Mouse (Mus musculus) MEL (cell line): Measurements from ENCODE around the gene Rgs6. TPM values are rescaled to one million over a fixed set of nuclear protein-coding genes. Genes with fewer than 3 reads are reported as not detected.

Experiments used
- DNase-seq: peaks from one replicate; pipeline ENCODE4 v3.0.0; 2011; ENCODE audit warnings: low read depth, low spot score
- H3K27ac ChIP-seq: 2 replicates; pipeline ENCODE4 v1.5.1; 2012; ENCODE audit warnings: low read depth, mild to moderate bottlenecking, control low read depth, low read length, moderate library complexity; ENCODE audit not compliant: control insufficient read depth
- H3K27me3 ChIP-seq, 2 experiments: fragments of 150-350 bp in 1 of 2; sonication (generic) in 1 of 2; 2 replicates each; pipeline ENCODE4 v1.6.1; 2012; ENCODE audit warnings: low read length in 2 of 2, mild to moderate bottlenecking in 2 of 2, improper control_type of control experiment in 1 of 2, moderate library complexity in 1 of 2; ENCODE audit not compliant: insufficient read depth in 2 of 2, control insufficient read depth in 1 of 2
- H3K36me3 ChIP-seq, 2 experiments: 2 replicates each; pipeline ENCODE4 v1.6.1; 2012 to 2014; ENCODE audit warnings: low read length in 2 of 2, improper control_type of control experiment in 1 of 2, inconsistent platforms in 1 of 2, mild to moderate bottlenecking in 1 of 2; ENCODE audit not compliant: insufficient read depth in 2 of 2, control insufficient read depth in 1 of 2
- H3K4me1 ChIP-seq, 2 experiments: fragments of 150-350 bp in 1 of 2; sonication (generic) in 1 of 2; 2 replicates each; pipeline ENCODE4 v1.6.1; 2012; ENCODE audit warnings: low read length in 2 of 2, improper control_type of control experiment in 1 of 2, mild to moderate bottlenecking in 1 of 2; ENCODE audit not compliant: insufficient read depth in 2 of 2, control insufficient read depth in 1 of 2
- H3K4me3 ChIP-seq, 2 experiments: fragments of 150-350 bp in 1 of 2; sonication (generic) in 1 of 2; 2 replicates each; pipeline ENCODE4 v1.5.1; 2012; ENCODE audit warnings: low read depth in 2 of 2, low read length in 2 of 2, mild to moderate bottlenecking in 2 of 2, moderate library complexity in 2 of 2, control low read depth in 1 of 2, improper control_type of control experiment in 1 of 2; ENCODE audit not compliant: control insufficient read depth in 1 of 2, insufficient read depth in 1 of 2
- H3K79me2 ChIP-seq: 2 replicates; pipeline ENCODE4 v1.6.1; 2012; ENCODE audit warnings: mild to moderate bottlenecking, low read length, moderate library complexity; ENCODE audit not compliant: control insufficient read depth, poor library complexity, insufficient read depth
- H3K9ac ChIP-seq: 2 replicates; pipeline ENCODE4 v1.6.1; 2012; ENCODE audit warnings: low read depth, mild to moderate bottlenecking, control low read depth, low read length, moderate library complexity; ENCODE audit not compliant: control insufficient read depth, poor library complexity, severe bottlenecking
- H3K9me3 ChIP-seq: fragments of 150-350 bp; sonication (generic); replicated peaks from 2 replicates; pipeline ENCODE4 v1.6.1; 2012; ENCODE audit warnings: mild to moderate bottlenecking, low read length, improper control_type of control experiment, moderate library complexity; ENCODE audit not compliant: insufficient read depth
- CHD1 ChIP-seq: IDR thresholded peaks from 2 replicates; pipeline ENCODE4 v1.6.1; 2012; ENCODE audit warnings: low read depth, mild to moderate bottlenecking, inconsistent platforms, low read length, improper control_type of control experiment
- CTCF ChIP-seq, 3 experiments: IDR thresholded peaks in 2 of 3; conservative IDR thresholded peaks in 1 of 3; 2 replicates each; pipeline ENCODE4 v1.5.1; 2011 to 2012; ENCODE audit warnings: low read length in 3 of 3, low read depth in 2 of 3, mild to moderate bottlenecking in 2 of 3, improper control_type of control experiment in 1 of 3, inconsistent platforms in 1 of 3, mixed read lengths in 1 of 3, moderate library complexity in 1 of 3; ENCODE audit not compliant: control insufficient read depth in 1 of 3, insufficient read depth in 1 of 3, poor library complexity in 1 of 3, severe bottlenecking in 1 of 3
- E2F4 ChIP-seq: IDR thresholded peaks from 2 replicates; pipeline ENCODE4 v1.6.1; 2011; ENCODE audit warnings: low read depth, low read length, improper control_type of control experiment, borderline replicate concordance
- ELF1 ChIP-seq: IDR thresholded peaks from 2 replicates; pipeline ENCODE4 v1.6.1; 2014; ENCODE audit warnings: low read depth, mild to moderate bottlenecking, inconsistent platforms, low read length, improper control_type of control experiment, moderate library complexity
- GABPA ChIP-seq: IDR thresholded peaks from 2 replicates; pipeline ENCODE4 v1.6.1; 2012; ENCODE audit warnings: low read depth, mild to moderate bottlenecking, inconsistent platforms, low read length, improper control_type of control experiment, moderate library complexity
- JUND ChIP-seq: IDR thresholded peaks from 2 replicates; pipeline ENCODE4 v1.6.1; 2011; ENCODE audit warnings: low read depth, mild to moderate bottlenecking, improper control_type of control experiment, low read length
- MAX ChIP-seq: IDR thresholded peaks from 2 replicates; pipeline ENCODE4 v1.6.1; 2011; ENCODE audit warnings: low read length, improper control_type of control experiment
- MAZ ChIP-seq: IDR thresholded peaks from 2 replicates; pipeline ENCODE4 v1.6.1; 2012; ENCODE audit warnings: low read depth, mild to moderate bottlenecking, inconsistent platforms, low read length, improper control_type of control experiment
- MXI1 ChIP-seq: IDR thresholded peaks from 2 replicates; pipeline ENCODE4 v1.6.1; 2011; ENCODE audit warnings: mild to moderate bottlenecking, low read depth, low read length, improper control_type of control experiment
- NRF1 ChIP-seq: IDR thresholded peaks from 2 replicates; pipeline ENCODE4 v1.6.1; 2014; ENCODE audit warnings: low read depth, mild to moderate bottlenecking, inconsistent platforms, low read length, improper control_type of control experiment, moderate library complexity; ENCODE audit not compliant: poor library complexity, insufficient read depth, severe bottlenecking
- POLR2A ChIP-seq, 2 experiments: IDR thresholded peaks; 2 replicates each; pipeline ENCODE4 v1.6.1; 2011 to 2012; ENCODE audit warnings: low read length in 2 of 2, mild to moderate bottlenecking in 2 of 2, control low read depth in 1 of 2, improper control_type of control experiment in 1 of 2, low read depth in 1 of 2, moderate library complexity in 1 of 2; ENCODE audit not compliant: control insufficient read depth in 1 of 2, insufficient read depth in 1 of 2, poor library complexity in 1 of 2
- POLR2AphosphoS2 ChIP-seq: IDR thresholded peaks from 2 replicates; pipeline ENCODE4 v1.6.1; 2011; ENCODE audit warnings: low read length, improper control_type of control experiment
- POLR2AphosphoS5 ChIP-seq: IDR thresholded peaks from 2 replicates; pipeline ENCODE4 v1.6.1; 2012; ENCODE audit warnings: low read depth, borderline replicate concordance, mild to moderate bottlenecking, inconsistent platforms, low read length, moderate library complexity, mixed read lengths
- RAD21 ChIP-seq: IDR thresholded peaks from 2 replicates; pipeline ENCODE4 v1.6.1; 2011; ENCODE audit warnings: mild to moderate bottlenecking, low read depth, low read length, improper control_type of control experiment
- SMC3 ChIP-seq: IDR thresholded peaks from 2 replicates; pipeline ENCODE4 v1.6.1; 2011; ENCODE audit warnings: low read depth, low read length, improper control_type of control experiment
- TCF12 ChIP-seq: IDR thresholded peaks from 2 replicates; pipeline ENCODE4 v1.6.1; 2014; ENCODE audit warnings: low read depth, mild to moderate bottlenecking, inconsistent platforms, low read length, improper control_type of control experiment, moderate library complexity
- ZKSCAN1 ChIP-seq: IDR thresholded peaks from 2 replicates; pipeline ENCODE4 v1.6.1; 2012; ENCODE audit warnings: low read depth, mild to moderate bottlenecking, inconsistent platforms, low read length, improper control_type of control experiment, moderate library complexity
- ZMIZ1 ChIP-seq: IDR thresholded peaks from 2 replicates; pipeline ENCODE4 v1.6.1; 2012; ENCODE audit warnings: low read depth, mild to moderate bottlenecking, inconsistent platforms, low read length, improper control_type of control experiment, moderate library complexity
- ZNF384 ChIP-seq: IDR thresholded peaks from 2 replicates; pipeline ENCODE4 v1.6.1; 2012; ENCODE audit warnings: low read depth, mild to moderate bottlenecking, inconsistent platforms, low read length, improper control_type of control experiment
- polyA plus RNA-seq, 2 experiments: library from polyadenylated mRNA; stranded (reverse) in 1 of 2; unstranded in 1 of 2; fragments of >175 nt in 1 of 2; fragments of >200 nt in 1 of 2; gene quantifications; 2 replicates each; pipeline versions ENCODE4 v1.2.1 to v1.2.4; 2012; ENCODE audit warnings: low replicate concordance in 2 of 2, low read depth in 1 of 2; ENCODE audit not compliant: insufficient read length in 2 of 2, insufficient read depth in 1 of 2, missing spikeins in 1 of 2
- total RNA-seq: library from RNA; depleted of rRNA; stranded (reverse); fragments of 300-350 nt; gene quantifications from 2 replicates; pipeline ENCODE4 v1.2.3, GENCODE M21; 2012

Rgs6 gene
- total and polyA plus RNA-seq, 3 experiments = not detected

GRCm38 (mm10) chr12:82914127-82914526 lies 326.0 kb downstream of the Rgs6 start:
- Histone ChIP-seq H3K9ac (no peak overlapping the region), H3K27me3 (peaks cover 0 to 5% of the 10 kb centered on the region in 2 experiments; a peak in 2 of 4 replicates), H3K36me3 (no peaks in the 10 kb centered on the region), H3K4me3 (no peak overlapping the region)
- DNase-seq = no peak
- TF ChIP-seq POLR2AphosphoS5 = no peak
- TF ChIP-seq, all 39 proteins: peak for 0
- no peaks in the 10 kb centered on the region for H3K79me2 ChIP-seq
- no peaks in the 10 kb centered on the region for H3K9me3 ChIP-seq
- H3K4me1 ChIP-seq = no peaks in the 10 kb centered on the region
- no peak overlapping the region for H3K27ac ChIP-seq

- Histone ChIP-seq H3K4me3 (no peak overlapping the region), H3K79me2 (no peaks in the 10 kb centered on the region)
- no peak for TF ChIP-seq POLR2AphosphoS2
- TF ChIP-seq SMC3 = no peak
- no peak for TF ChIP-seq MAX
- TF ChIP-seq NRF1 = no peak
- TF ChIP-seq CHD1 = no peak
- no peak for TF ChIP-seq ZNF384
- TF ChIP-seq ELF1 = no peak
- TF ChIP-seq RAD21 = no peak
- no peak for TF ChIP-seq ZKSCAN1
- TF ChIP-seq POLR2A (IDR thresholded peaks at IDR 0.05; ENCODE audit: control insufficient read depth in 1 of 2, insufficient read depth in 1 of 2, low read depth in 1 of 2, low read length in 2 of 2, poor library complexity in 1 of 2) = no peak
- TF ChIP-seq, all 39 proteins: peak for 0
- Histone ChIP-seq H3K27me3 (peaks cover 0 to 3% of the 10 kb centered on the region in 2 experiments; a peak in 2 of 4 replicates), H3K9me3 (no peaks in the 10 kb centered on the region), H3K36me3 (no peaks in the 10 kb centered on the region), H3K9ac (no peak overlapping the region), H3K27ac (no peak overlapping the region), H3K4me1 (no peaks in the 10 kb centered on the region)
- DNase-seq = no peak
Measured at GRCm38 (mm10) chr12:82920146-82920545, 332.1 kb downstream of the Rgs6 start.

GRCm38 (mm10) chr12:82921287-82922015 lies 333.4 kb downstream of the Rgs6 start:
- Histone ChIP-seq H3K9ac (no peak overlapping the region), H3K4me1 (no peaks in the 10 kb centered on the region), H3K27ac (no peak overlapping the region), H3K79me2 (no peaks in the 10 kb centered on the region), H3K27me3 (peaks cover 0 to 3% of the 10 kb centered on the region in 2 experiments; a peak in 2 of 4 replicates), H3K9me3 (no peaks in the 10 kb centered on the region), H3K4me3 (no peak overlapping the region), H3K36me3 (no peaks in the 10 kb centered on the region)
- no peak for DNase-seq
- no peak for TF ChIP-seq TCF12
- no peak for TF ChIP-seq RAD21
- TF ChIP-seq MXI1 = no peak
- TF ChIP-seq MAZ = no peak
- no peak for TF ChIP-seq CTCF (IDR thresholded peaks at IDR 0.05 in 2 of 3, conservative IDR thresholded peaks at IDR 0.05 in 1 of 3; ENCODE audit: control insufficient read depth in 1 of 3, insufficient read depth in 1 of 3, low read depth in 2 of 3, low read length in 3 of 3, poor library complexity in 1 of 3, severe bottlenecking in 1 of 3)
- no peak for TF ChIP-seq POLR2AphosphoS5
- TF ChIP-seq E2F4 = no peak
- TF ChIP-seq GABPA = no peak
- TF ChIP-seq CHD1 = no peak
- no peak for TF ChIP-seq ZMIZ1
- TF ChIP-seq JUND = no peak
